Mouse (Mus musculus): Measurements from ENCODE around the gene Dnmt3b.

- TF ChIP-seq POLR2A (IDR thresholded peaks at IDR 0.05; ENCODE audit: low read depth, low read length) (no peak), EP300 (IDR thresholded peaks at IDR 0.05; ENCODE audit: low read length) (no peak), ZKSCAN1 (IDR thresholded peaks at IDR 0.05; ENCODE audit: borderline replicate concordance, low read depth, low read length) (no peak)
Observed at GRCm38 (mm10) chr2:153723098-153723497, 73.8 kb downstream of the Dnmt3b start.
